Mouse (Mus musculus): ENCODE results near the gene Fam57b.

DNA sequence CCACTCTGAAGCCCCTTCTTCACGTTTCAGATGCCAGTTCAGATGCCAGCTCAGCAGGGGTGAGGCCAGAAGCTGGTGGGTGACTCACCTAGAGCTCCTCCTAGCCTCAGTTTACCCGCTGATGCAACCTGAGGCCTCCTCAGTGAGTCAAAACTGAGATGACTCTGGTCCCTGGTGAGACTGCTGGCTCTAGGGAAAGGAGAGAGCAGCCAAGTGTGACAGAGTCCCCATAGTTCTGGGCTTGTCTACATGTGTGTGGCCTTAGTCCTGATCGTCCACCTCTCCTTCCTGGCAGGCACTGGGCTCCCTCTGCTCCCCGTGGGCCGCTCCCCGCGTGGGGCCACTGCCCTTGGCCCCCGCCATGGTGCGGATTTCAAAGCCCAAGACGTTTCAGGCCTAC lies 20.0 kb upstream of the Fam57b start:
- TF ChIP-seq CTCF (IDR thresholded peaks at IDR 0.05; ENCODE audit: borderline replicate concordance, control insufficient read depth, extremely low read depth, insufficient read depth, low read length, poor library complexity) (no peak), POLR2A (IDR thresholded peaks at IDR 0.05; ENCODE audit: control insufficient read depth, extremely low read depth, insufficient read depth, low read length, poor library complexity) (no peak)

All from thymus, adult 2 months (tissue).